Mouse (Mus musculus) embryonic fibroblast, embryonic 13.5 days (primary cell): Measurements from ENCODE around the gene Arhgap11a.

Experiments
- CTCF ChIP-seq: IDR thresholded peaks from 2 replicates; pipeline ENCODE4 v1.5.1; 2011; ENCODE audit warnings: mild to moderate bottlenecking, control low read depth, low read length, moderate library complexity, borderline replicate concordance; ENCODE audit not compliant: insufficient read depth
- POLR2A ChIP-seq: IDR thresholded peaks from 2 replicates; pipeline ENCODE4 v1.6.1; 2011; ENCODE audit warnings: low read depth, mild to moderate bottlenecking, control low read depth, low read length, moderate library complexity

- TF ChIP-seq POLR2A (no peak), CTCF (no peak)
These were observed 66.9 kb downstream of the Arhgap11a start for GRCm38 (mm10) chr2:113781521-113781920.
